Mouse (Mus musculus) left cerebral cortex, postnatal 36 days (tissue): ENCODE results near the gene Gm3183. TPM values are rescaled to one million over a fixed set of nuclear protein-coding genes. Genes with fewer than 3 reads are reported as not detected.
"Not testable (repeated sequence)": the region's sequence is repeated elsewhere in the genome, so short reads cannot be mapped to it uniquely, and the experiment has no call there.

ENCODE experiments used
- DNase-seq, 2 experiments: peaks; one replicate each; pipeline ENCODE4 v3.0.0; 2021 to 2022; ENCODE audit warnings: low spot score in 2 of 2, mixed read lengths in 1 of 2
- intact Hi-C: fragments of 180-260 bp; cut with DNase I; formaldehyde crosslinking; loops from one replicate; pipeline ENCODE4 v1.15.1; 2025
- total RNA-seq, 2 experiments: library from RNA; stranded (reverse); gene quantifications; 2 replicates each; pipeline ENCODE4 v1.2.3; 2021

The Gm3183 gene
- not detected for total RNA-seq

DNA sequence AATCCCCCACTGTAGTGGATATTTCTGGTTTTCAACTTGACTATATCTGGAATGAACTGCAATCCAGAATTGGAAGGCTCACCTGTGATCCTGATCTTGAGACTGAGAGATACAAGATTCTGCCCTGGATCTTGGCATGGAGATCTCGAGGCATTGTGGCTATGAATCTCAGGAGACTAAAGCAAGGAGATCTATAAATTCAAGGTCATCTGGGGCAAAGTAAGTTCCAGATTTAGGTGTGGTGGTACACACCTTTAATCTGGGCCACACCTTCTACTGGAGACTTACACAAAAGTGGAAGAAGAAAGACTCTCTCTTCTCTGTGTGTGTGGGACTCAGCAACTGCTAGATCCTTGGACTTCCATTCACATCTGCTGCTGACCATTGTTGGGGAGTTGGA, at the start of gene Gm3183:
Gm3183 (plus strand) TSS at position 301 of the 400 bp plus-strand sequence.
- DNase-seq, intact Hi-C loops: not testable (repeated sequence)

Other genes starting within 250 kb of the Gm3183 start
- gene Gm3147, start 249.1 kb upstream of the Gm3183 start, total RNA-seq, result not detected
- not detected for gene Gm6509, start 241.5 kb upstream of the Gm3183 start, total RNA-seq
- not detected for gene Gm6205, start 217.1 kb upstream of the Gm3183 start, total RNA-seq
- not detected for gene Gm6367, start 123.2 kb downstream of the Gm3183 start, total RNA-seq
- not detected for gene Gm7942, start 241.5 kb downstream of the Gm3183 start, total RNA-seq